Mouse (Mus musculus): ENCODE results near the gene Tcn2.
"Not testable (repeated sequence)": the region's sequence is repeated elsewhere in the genome, so short reads cannot be mapped to it uniquely, and the experiment has no call there.

The Tcn2 gene

GRCm38 (mm10) chr11:3930931-3931330 is 1.0 kb downstream of the Tcn2 start:
- peak in 1 of 2 experiments; percentile 7 for DNase-seq (ENCODE audit: low spot score in 2 of 2)

DNA sequence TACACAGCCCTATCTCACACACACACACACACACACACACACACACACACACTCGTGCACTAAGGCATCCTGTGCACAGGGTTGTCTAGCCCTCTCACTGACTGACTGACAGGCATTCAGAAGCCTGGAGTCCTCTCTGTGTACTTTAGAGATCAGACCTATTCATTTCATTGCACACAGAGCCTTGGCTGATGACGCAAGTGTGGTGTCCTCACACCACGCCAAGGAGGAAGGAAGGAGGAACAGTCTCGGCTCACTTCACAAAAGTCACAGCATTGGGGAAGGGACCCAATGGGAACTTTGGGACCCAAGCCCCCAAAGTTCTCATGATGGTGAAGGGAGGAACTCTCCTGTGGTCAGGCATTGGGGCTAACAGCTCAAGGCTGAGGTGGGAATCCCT is 1.9 kb downstream of the Tcn2 start:
- DNase-seq (ENCODE audit: low spot score in 2 of 2), result peak; percentile 15 to 61

GRCm38 (mm10) chr11:3925916-3926315 is 6.0 kb downstream of the Tcn2 start:
- DNase-seq (ENCODE audit: low spot score in 2 of 2), result no peak

- DNase-seq (ENCODE audit: low spot score in 2 of 2), result no peak
Observed at GRCm38 (mm10) chr11:3922731-3923130, 9.2 kb downstream of the Tcn2 start.

- DNase-seq (ENCODE audit: low spot score in 2 of 2), result no peak
Observed at GRCm38 (mm10) chr11:3922115-3922514, 9.8 kb downstream of the Tcn2 start.

DNA sequence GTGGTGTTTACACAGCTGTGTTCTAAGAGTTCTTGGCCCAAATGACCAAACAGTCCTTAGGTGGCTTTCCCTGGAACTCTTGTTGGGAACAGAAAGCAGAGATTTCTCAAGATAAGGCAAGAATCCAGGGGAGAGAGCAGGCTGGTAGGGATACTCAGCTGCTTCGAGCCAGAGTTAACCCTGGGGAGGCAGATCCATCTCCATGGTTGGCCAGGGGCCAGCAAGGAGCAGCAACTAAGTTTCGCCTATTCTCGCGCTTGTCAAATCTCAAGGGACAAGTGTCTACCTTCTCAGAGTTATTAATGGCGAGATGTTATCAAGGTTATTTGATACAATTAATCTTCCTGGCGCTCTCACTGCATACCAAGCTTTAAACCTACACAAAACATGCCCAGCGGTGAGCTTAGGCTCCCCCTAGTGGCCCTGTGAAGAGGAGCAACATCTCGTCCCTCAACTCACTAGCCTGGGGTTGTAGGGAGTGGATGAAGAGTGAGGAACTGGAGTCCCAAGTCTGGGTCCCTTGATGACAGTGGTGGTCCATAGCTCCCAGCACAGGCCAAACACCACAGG is 10.6 kb downstream of the Tcn2 start:
- DNase-seq (ENCODE audit: low spot score in 2 of 2), result peak; percentile 30 to 66

DNA sequence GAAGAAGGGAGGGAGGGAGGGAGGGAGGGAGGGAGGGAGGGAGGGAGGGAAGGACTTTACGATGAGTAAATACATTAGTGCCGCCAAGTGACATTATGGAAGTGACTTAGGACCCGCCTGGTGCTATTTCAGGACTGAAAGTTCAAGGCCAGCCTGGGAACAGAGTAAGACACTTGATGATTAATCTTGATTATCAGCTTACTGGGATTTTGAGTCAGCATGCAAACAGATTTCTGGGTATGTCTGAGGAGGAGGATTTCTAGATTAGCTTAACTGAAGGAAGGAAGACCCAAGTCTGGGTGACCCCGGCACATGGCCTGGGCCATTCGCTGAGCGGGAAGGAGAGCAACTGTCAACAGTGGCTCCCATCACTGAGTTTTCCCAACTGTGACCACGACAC is 11.5 kb downstream of the Tcn2 start:
- DNase-seq (ENCODE audit: low spot score in 2 of 2), result peak in 1 of 2 experiments; percentile 55

DNA sequence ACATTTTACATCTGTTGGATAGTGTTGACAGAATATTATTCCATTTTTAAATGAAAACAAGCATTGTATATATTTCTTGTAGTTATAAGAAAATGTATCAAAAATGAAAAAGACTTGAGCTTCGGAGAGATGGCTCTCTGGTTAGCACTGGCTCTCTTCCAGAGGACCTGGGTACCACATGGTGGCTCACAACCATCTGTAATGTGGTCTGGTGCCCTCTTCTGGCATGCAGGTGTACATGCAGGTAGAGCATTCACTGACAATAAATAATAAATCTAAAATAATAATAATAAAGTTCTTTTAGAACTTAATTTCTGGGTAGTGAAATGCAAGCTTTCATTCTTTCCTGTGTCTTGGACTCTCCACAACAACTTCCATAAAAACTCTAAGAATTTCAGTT is 13.2 kb downstream of the Tcn2 start:
- peak in 1 of 2 experiments; percentile 62 for DNase-seq (ENCODE audit: low spot score in 2 of 2)

DNA sequence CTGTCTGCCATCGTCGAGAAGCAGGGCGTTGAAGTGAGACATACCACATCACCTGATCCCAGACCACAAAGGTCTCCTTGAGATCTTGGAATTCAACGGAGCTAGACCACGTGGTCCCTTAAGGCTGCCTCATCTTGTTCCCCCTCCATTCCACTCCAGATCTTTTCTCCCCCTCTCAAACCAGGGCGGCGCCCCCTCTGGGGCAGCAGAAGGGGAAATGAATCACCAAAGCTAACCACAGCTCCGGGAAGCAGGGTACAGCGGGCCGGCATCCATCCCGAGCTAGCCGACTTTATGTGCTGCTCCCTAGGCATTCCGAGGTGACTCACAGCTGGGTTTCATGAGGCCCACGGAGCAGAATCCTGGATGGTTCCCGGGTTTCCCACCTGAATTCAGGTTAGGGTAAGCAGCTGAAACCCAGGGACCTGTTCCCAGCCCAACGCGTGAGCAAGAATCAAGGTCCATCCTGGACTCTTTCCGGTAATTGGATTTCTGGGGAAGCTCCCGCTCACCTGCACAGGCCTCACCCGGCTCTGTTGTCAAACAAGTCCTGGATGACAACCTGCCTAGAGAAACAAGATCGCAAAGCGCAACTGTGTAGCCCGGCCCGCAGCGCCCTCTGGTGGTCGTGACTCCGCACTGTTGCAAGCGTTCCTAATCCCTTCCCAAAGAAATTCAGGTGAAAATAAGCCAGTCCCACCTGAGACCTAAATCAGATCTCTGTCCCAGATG is 17.7 kb downstream of the Tcn2 start, which contains the start of gene Slc35e4:
Slc35e4 (minus strand) TSS at position 556 of the 732 bp plus-strand sequence.
- DNase-seq (ENCODE audit: low spot score in 2 of 2), result peak; percentile 72 to 93

DNA sequence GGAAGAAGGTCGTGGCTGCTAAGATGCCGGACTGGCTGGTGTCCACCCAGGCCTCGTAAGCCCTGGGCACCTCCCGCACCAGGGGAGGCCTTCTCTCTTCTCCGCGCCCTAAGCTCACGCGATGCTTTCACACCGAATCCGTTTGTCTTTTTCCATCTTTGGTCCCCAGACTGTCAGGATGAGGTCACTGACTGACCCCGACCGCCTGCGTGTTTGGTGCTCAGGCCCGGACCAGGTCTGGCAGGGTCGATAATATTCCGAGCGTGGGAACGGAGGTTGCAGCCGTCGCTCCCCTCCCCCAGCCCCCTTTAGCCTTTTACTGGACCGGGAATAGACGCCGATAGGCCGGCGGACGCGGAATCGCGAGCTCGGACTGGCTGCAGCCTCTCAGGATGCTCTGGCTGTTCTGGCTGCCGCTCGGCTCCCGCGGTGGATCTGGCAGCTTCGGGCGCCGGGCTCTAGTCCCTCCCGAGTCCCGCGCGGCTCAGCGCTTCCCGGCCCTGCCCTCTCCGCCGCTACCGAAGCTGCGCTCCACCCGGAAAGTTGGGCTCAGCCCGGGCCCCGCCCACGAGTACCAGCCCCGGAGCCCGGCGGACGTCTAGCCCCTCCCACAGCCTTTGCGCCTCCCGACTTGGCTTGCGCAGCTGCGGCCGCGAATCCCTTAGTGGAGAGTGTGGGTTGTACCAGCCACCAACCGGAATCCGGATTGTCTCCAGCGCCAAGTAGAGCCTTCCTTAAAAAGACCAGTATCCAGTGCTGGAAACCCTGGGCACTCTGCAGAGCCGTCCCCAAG is 18.4 kb downstream of the Tcn2 start:
- peak; percentile 76 to 86 for DNase-seq (ENCODE audit: low spot score in 2 of 2)

- DNase-seq (ENCODE audit: low spot score in 2 of 2), result peak in 1 of 2 experiments; percentile 64
Observed at GRCm38 (mm10) chr11:3912875-3913271, 19.1 kb downstream of the Tcn2 start.

DNA sequence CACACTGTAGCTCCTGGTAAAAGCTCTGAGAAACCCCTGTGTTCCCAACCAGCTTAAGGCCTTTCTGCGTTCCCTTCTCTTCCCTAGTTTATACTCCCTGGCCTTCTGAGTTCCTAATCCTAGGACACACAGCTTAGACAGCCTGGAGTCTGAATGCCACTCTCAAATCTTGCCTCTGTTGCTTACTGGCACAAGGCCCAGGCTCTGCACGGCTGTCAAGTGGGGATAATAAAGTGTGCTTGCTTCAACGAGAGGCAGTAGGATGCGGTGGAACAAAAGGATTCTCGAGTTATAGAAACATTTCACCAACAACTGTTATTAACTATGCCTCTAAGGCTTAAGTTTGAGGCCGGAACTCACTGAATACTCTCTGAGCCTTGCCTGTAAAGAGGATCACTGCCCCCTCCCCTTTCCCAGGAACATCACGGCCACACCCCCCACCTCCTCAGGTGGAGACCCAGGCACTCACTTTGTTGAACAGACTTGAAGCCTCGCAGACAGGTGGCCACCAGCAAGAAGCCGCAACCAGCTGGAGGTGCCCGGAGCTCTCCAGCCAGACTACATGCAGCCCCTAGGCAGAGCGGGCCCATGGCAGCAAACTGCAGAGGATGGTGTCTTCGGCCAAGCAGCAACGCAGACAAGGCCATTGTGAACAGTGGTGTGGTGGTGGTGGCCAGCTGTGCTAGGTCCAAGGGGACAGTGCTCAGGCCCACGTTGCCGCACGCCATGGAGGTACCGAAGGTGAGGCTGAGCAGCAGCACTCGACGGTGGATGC is 19.7 kb downstream of the Tcn2 start:
- peak in 1 of 2 experiments; percentile 57 for DNase-seq (ENCODE audit: low spot score in 2 of 2)

- DNase-seq (ENCODE audit: low spot score in 2 of 2), result not testable (repeated sequence)
Observed at GRCm38 (mm10) chr11:3911440-3911839, 20.5 kb downstream of the Tcn2 start.

- DNase-seq (ENCODE audit: low spot score in 2 of 2), result peak in 1 of 2 experiments; percentile 54
Observed at GRCm38 (mm10) chr11:3910513-3911310, 21.2 kb downstream of the Tcn2 start.

DNA sequence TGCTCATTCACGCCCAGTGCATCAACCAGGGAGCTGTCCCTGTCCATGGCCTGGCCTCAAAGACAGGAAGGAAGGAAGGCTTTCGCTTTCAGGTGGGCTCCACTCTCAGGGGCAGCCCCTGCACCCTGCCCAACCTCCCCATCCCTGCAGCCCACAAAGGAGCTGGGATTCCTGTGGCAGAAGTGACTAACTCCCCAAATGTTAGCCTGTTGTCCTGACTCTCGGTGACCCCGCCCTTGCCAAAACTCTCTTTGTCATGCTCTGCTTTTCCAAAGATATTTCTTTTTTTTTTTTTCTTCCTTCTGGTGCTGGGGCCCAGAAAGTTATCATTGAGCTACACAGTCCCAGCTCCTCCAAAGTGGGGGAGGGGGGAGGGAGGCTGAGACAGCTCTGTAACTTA is 22.7 kb downstream of the Tcn2 start:
- no peak for DNase-seq (ENCODE audit: low spot score in 2 of 2)

- DNase-seq (ENCODE audit: low spot score in 2 of 2), result no peak
Observed at GRCm38 (mm10) chr11:3905446-3905845, 26.5 kb downstream of the Tcn2 start.

DNA sequence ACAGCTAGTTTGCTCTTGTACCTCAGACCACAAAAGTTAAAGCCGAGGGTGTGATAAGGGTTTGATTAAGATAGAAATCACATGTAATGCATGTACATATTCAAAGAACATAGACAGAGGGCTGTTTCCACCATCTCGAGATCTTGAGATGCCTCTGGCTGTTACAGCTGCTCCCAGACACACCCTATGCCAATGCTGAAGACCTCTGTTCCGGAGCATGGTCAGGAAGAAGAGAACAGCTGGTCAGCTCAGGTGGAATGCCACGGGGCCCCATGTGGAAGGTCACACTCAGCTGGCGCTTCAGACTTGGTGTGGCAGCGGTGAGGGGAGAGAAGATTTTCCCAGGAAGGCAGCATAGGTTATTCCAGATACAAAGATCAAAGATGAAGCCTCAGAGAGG is 27.3 kb downstream of the Tcn2 start:
- no peak for DNase-seq (ENCODE audit: low spot score in 2 of 2)

DNA sequence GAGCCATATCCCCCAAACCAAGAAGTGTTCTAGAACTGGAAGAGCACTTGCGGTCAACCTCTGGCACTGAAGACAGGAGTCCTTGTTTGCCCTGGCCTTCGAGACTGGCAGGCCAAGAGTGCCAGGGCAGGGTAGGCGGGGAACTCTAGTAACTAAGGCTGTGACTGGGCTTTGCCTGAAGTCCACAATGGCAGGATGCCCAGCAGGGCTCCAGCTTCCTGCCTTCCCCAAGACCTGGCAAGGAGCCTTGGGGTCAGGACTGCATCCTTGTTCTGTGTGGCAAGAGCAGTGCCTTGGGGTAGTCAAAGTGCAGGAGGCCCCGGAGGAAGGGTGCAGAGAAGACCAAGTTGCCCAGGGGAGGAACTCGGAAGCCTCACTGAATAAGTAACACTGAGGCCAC is 28.9 kb downstream of the Tcn2 start:
- DNase-seq (ENCODE audit: low spot score in 2 of 2), result no peak

DNA sequence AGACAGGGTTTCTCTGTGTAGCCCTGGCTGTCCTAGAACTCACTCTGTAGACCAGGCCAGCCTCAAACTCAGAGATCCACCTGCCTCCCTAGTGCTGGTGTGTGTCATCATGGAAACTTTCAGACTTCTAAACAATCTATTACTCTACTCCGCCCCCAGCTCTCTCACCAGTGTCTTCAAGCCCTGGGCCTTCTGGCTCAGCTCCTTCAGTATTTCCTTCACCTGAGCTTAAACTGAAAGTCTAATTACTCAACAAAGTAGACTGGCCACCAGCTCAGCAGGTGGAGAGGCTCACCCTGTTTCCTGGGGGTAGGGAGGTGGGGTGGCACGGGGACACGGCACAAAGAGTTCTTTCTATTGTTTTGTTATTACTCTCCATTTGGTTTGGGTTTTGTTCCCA is 29.4 kb downstream of the Tcn2 start:
- no peak for DNase-seq (ENCODE audit: low spot score in 2 of 2)

GRCm38 (mm10) chr11:3900296-3900695 is 31.7 kb downstream of the Tcn2 start:
- no peak for DNase-seq (ENCODE audit: low spot score in 2 of 2)

GRCm38 (mm10) chr11:3895933-3896332 is 36.0 kb downstream of the Tcn2 start:
- no peak for DNase-seq (ENCODE audit: low spot score in 2 of 2)
